Mouse (Mus musculus): Measurements from ENCODE around the gene Ank2. TPM values are rescaled to one million over a fixed set of nuclear protein-coding genes. Genes with fewer than 3 reads are reported as not detected.

Gene Ank2
- total RNA-seq (2021), result 10 to 100 TPM; 38.6 to 42.5 TPM
- long read RNA-seq, experiment 1, partial matches to known transcripts, result 0 of 2 reads
- long read RNA-seq, experiment 1, other reads (novel, unspliced or antisense), result 2 of 2 reads
- long read RNA-seq, experiment 2, result 0 reads

DNA sequence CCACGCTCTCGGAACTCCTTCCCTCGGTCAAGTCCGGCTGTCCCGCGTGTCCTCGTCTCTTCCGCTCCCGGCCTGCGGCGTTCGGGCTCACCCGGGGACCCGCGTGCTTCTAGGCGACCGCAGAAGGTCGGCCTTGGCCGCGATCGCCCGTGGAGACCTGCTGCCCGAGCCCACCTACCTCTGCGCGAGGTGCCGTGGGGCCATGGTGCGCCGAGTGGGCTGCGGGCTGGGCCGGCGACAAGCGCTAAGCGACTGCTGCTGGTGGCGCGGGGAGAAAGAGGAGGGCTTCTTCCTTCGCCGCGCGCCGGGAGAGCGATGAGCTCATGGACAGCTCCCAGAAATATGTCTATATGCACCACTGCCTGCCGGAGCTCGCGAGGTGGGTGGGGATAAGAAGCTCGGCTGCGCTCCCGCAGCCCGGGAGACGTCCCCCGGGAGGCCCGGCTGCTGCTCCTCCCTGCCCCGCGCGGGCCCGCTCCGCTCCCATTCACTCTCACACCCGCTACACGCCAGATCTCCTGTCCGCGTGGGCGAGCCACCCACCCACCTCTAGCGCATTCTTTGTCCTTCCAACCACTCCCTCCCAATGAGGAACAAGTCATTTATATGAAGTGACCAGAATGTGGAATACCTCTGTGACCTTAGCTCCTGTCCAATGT is at the start of gene Ank2:
Gene Ank2, minus strand, starts transcription at position 609 of the 659 bp plus-strand sequence.
- peak; percentile 78 to 83 for DNase-seq

DNA sequence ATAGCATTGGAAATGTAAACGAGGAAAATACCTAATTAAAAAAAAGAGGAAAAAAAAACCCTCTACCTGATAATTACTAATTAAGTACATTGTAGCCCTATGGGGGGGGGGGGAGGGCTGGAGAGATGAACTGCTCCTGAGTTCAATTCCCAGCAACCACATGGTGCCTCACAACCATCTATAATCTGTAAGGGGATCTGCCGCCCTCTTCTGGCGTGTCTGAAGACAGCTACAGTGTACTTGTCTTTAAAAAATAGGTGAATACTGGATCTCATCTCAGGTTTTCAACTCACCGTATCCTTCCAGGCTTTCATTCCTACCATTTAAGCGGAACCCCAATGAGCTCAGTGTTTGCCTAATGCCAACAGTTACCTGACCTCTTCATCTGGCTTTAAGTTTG is 48.7 kb upstream of the Ank2 start:
- peak; percentile 49 to 53 for DNase-seq

DNA sequence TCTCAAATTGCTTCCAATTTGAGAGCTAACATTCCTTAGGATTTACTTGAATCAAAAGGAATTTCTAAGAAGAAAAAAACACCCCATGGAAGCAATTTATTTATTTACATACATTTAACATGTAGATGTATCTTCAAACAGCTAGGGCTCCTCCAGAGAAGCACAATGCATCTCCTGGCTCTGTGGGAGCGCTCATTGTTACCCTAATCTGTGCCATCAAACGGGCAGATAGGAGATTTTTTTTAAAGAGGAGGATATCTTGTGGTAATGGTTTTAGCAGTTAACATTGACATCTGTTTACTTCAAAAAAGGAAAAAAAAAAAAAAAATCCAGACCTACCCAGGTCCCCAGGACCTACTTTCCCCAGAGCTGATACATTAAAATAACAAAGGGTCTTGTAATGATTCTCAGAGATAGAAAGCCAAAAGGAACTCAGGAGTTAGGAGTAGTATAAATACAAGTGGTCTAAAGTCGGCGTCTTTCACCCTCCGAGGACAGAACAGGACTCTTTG is 45.5 kb upstream of the Ank2 start:
- no peak for DNase-seq

DNA sequence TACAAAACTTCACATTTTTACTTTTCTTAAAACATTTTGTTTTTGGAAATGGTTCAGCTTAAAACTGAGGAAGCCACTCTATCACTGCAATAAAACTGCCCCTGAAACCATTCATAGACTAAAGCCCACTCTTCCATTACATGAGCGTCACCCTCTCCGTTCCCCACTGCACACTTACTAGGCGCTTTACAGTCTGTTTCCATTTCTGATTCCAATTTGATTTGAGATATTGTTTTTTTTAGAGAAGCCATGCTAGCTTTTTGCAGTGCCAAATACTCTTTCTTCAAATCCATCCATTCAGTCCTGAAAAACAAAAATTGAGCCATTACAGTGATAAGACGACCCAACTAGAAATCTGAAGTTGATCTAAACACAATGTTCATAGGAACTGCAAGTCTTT is 44.8 kb upstream of the Ank2 start:
- no peak for DNase-seq

DNA sequence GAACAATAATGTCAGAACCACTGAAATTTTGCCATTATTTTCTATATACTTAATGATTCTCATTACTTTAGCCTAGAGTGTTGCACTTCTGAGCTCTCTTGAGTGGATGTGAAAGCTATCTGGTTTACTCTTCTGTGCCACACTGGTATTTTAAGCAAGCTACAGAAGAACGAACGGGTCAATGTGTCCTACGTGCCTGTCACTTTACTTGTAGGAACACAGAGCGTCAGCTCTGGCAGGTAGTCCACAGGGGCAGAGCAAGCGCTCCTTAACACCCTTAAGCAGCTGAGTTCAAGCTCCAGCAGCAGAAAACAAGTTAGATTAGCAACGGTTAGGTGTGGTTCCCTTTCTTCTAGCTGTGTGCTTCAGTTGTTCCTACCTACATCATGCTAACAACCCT is 40.0 kb upstream of the Ank2 start:
- no peak for DNase-seq

DNA sequence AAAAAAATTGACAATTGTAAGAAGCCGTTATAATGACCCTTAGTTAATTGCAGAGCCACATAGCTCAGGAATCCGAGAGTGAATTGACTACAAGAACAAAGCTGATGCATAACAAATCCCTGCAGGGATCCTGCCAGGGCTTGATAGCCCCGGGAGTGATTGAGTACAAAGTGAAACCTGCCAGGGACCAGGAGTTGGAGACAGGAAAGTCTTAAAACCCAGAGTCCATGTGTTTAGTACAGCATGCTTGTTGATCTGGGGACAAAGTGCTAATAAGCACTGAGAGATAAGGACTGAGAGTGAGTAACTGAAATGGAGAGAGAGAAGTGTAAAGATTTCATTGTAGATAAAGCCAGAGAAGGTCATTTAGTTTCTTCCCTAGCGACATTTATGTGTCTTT is 31.1 kb upstream of the Ank2 start:
- no peak for DNase-seq

DNA sequence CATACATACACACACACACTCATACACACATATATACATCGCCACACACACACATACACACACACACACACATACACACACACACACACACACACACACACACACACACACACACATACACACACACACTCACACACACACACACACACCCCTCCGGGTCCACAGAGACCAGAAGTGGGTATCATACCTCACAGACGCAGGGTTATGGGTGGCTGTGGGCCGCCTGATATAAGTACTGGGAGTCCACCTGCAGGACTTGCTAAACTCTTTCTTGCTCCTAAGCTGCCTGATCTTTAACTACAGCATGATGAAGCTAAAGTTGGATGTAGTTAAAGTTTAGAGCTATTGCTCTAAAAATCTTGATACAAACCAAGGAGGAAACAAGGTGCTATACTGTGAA is 30.7 kb upstream of the Ank2 start:
- no peak for DNase-seq

DNA sequence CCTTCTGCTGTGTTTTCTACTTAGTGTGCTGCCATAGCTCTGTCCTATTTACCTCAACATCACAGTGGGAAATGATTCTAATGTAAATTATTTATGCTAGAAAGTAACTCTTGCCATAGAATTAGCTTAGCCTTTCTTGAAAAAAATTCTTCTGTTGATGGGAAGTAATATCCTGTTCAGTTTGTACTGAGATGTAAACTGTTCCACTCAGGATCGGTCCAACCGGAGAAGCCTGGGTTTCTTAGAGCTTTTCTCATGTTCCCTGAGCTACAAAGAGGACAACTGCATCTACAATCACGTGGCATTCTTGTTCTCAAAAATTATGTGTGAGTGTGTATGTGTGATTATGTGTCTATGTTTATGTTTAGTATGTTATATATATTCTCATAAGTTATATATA is 30.1 kb upstream of the Ank2 start:
- no peak for DNase-seq

DNA sequence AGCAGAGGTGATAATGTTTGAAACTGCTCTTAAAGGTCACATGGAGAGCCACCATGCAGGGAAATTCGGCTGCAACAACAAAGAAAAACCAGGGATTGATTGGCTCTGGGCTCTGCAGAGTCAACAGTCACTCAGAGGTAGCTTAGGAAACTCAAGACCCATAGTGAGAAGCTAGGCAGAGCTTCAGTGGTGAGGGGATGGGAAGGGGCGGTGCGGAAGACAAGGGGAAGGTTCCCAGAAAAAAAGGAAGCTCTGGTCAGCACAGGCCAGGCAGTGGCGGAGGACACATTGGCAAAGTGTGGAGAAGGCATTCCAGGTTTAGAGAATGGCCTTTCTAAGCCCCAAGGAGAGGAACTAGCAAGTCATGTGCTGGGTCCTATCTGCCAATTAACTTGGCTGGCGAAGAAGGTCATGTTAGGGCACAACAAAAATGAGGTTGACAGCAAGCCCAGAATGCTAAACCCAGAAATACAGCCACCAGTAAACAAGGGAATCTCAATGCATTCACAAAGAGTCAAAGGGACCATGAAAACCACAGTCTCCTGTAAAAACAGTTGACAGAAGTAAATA is 28.4 kb upstream of the Ank2 start:
- peak; percentile 15 to 42 for DNase-seq

DNA sequence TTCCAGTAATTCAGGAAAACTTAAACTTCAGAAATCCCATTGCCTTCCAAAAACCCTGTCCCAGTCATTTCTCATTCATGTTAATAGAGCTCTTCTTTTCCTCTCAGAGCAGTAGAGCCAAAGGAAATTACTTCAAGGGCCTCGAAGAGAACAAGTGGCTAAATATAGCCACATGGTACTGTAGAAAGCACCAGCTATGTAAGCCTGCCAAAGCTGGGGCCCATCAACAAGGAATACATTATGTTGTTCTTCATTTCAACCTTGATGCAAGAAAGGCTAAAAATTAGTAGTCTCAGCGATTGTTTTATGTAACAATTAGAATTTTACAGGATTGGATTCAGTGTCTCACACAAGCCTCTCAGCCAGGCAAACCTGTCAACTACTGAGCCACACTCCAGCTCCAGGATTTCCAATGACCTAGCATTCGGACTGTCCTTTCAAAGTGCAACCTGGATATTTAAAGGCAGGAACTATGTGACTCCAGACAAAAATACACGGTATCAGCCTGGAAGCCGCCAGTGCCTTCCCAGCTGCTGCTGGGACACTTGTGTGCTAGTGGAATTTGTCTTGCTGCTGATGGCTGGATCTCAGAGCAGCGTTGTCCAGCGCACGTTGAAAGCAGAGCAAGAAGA is 26.2 kb upstream of the Ank2 start:
- no peak for DNase-seq

DNA sequence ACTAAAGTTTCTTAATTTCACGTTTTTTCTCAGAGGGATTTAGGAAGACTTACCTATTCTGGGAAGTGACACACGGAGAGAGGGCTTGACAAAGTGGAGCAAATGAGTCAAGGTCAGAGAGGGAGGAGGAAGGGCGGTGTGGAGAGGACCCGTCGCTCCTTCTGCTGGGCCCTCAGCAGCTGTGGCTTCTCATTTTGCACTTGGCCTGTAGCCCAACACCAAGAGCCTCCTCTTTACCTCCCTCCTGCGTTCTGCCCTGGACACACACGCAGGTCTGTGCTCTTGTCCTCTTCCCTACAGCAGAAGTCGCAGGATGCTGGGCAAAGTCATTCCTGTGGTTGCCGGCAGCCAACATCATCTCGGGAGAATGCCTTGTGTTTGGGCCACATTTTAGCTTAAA is 22.0 kb upstream of the Ank2 start:
- no peak for DNase-seq

DNA sequence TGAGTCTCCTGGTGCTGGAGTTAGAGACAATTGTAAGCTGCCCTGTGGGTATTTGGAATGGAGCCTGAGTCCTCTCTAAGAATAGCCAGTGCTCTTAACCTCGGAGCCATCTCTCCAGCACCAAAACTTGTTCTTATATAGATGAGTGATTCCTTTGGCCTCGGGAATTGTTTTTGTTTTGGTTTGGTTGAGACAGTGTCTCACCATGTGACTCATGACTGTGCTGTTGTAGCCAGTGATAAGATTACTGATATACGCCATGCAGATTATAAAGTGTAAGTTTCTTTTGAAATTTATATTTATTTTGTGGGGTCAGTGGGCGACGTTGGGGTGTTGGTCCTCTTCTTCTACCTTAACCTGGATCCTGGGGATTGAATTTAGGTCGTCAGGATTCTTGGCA is 21.1 kb upstream of the Ank2 start:
- peak; percentile 7 to 18 for DNase-seq

DNA sequence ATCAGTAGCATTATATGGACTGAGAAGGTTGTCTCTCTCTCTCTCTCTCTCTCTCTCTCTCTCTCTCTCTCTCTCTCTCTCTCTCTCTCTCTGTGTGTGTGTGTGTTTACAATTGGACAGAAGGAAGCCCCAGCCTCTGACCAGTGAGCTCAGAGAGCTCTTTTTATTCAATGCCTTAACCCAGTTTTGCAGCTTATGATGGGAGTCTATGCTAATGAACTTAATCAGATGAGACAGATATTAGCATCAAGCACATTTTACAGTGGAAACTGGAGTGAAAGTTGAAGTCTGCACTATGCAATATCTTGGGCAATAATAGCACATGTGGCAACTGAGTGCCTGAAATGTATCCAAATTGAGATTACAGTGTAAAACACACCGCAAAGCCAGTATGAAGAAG is 16.1 kb upstream of the Ank2 start:
- no peak for DNase-seq

DNA sequence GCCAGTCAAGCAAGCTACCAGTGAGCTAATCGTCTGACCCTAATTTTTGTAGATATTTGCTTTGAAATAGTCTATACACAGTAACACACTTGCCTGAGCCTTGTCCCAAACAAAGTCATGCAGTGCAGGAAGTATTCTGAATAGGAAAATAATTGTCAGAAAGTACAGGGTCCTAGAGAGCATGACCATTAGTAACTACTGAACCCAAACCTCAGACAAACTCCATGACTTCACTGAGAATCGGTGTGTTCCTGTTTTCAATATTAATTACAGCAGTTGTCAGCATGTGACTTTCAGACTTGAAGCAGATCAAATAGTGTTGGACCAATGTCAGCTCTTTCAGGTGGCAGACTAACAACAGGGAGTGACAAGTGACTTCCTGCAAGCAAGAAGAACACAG is 14.5 kb upstream of the Ank2 start:
- no peak for DNase-seq

DNA sequence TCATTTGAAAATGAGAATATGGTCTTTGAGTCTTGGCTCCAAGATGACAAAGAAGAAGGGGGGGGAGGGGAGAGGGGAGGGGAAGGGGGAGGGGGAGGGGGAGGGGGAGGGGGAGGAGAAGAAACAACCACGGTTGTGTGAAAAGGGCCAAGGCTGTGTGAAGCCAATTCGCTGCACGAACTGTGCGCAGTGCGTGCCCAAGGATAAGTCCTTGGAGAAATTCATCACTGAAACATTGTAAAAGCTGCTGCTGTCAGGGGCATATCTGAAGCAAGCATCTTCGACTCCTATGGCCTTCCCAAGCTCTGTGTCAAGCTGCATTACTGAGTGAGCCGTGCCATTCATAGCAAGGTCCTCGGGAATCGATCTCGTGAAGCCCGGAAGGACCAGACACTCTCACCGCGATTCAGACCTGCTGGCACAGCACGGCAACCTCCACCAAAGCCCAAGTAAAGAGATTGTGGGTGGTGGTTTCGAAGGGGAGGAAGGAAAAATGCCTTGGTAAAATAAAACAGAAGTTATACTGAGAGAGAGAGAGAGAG is 13.7 kb upstream of the Ank2 start:
- peak; percentile 52 to 64 for DNase-seq

DNA sequence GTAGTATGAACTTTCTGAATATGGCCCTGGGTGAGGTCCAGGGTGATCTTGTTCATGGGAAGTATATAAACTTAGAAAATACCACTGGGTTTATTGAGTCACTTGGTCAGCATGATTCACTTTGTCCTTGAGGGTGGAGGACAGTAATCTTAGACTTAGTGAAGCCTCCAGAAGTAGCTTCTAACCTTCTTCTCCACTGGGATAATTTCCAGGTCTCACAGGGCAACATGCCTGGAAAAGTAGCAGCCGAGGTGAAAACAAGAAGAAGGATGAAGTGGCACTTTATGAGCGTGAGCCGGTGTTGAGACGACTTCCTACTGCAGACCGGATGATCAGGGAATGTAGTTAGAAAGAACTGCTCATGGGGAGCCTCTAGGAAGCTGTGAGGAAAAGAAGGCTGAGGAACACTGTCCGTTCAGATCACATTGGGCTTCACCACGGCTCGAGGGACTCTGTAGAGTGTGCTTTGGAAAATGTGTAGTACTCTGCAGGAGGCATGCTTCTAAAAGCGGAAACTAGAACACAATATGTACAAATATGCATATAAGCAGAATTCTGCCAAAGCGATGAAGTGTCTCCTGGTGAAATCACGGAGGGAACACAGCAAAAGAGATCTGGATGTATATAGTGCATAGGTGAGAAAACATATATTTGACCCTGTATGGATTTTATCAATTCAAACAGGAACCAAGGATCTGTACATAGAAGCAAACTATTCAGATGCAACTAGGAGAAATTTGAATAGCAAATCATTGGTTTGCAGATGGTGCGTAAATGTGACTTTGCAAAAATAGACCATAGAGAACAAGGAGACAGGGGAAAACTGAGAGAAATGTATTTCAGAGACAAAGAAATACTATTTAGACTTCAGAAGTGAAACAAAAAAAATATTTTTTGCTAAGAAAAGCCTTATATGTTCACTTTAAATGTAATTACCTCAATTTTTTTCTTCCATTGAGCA is 12.9 kb upstream of the Ank2 start:
- DNase-seq, result peak; percentile 28 to 33

DNA sequence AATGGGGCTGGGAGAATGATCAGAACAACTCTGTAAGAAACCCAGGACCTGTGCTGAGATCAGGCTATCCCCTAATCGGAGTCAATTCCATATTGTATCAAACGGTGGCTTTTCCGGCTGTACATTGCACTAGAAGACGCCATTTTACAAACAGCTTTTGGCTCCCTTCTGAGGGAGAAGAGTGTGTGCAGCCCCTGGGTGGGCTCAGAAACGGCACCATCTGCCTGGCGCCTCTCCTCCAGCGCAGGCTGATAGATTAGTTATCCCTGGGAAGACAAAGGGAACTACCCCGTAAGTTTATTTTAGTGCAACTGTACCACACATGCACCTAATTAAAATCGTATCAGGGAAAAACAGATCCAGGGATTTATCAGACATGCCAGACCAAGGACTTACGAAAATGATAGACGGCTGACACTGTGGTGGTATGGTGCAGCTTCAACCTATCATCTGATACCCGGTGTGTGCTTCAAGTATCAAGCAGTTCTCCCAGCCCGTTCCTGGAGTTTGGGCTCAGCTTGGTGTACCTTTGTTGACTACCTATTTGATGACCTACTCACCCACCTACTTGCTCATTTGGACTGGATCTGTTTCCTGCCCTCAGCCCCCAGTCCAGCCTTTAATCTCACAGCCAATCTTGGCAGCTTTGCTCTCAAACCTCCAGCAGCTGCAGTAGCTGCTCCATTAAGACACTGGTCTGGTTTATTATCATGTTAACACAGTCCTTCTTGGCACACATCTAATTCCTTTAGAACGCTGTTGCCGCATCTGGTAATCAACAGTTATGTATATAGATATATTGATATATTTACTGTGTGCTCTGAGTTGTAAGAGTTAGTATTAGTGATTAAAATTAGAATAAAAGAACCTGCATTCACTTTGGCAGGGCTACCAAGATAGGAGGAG is 9.0 kb upstream of the Ank2 start:
- no peak for DNase-seq

DNA sequence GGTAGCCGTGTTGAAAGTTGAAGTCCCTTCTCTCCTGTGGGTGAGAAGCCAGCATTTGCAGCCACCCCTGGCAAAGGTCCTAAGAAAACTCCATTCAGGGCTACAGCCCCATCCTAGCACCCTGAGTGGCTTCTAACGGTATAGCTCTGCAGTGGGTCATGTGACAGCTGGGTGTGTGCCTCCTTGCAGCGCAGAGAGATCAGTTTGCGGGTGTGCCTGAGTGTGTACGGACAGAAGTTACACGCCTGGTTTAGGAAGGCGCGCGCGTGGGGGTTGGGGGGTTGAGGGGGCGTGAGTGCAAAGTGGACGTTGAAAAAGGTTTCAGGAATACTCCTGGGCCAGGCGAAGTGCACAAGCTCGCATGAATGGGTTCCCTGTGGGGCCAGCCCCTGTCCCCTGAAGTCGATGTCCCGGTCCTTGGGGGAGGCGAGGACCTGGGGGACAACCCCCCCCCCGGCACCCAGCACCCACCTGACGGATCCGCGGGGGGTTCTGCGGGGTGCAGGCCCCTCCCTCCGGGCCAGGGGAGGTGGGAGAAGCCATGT is 881 bp downstream of the Ank2 start:
- DNase-seq, result peak; percentile 21 to 22

DNA sequence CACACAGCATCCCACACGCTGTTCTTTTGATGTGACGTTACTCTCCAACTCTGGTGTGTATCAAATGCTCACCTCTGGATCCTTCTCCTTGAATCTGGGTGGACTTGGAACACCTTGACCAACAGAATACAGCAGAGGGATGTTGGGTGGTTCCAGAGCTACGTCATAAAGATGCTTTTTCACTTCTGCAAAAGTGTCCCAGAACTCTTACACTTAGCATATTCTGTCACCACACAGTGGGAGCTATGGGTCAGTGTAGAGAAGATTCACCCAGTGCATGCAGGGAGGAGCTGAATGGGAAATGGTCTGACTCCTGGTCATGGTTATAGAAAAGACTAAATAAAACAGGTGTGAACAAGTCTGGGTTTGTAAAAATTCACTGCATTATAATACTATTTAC is 6.5 kb downstream of the Ank2 start:
- no peak for DNase-seq

DNA sequence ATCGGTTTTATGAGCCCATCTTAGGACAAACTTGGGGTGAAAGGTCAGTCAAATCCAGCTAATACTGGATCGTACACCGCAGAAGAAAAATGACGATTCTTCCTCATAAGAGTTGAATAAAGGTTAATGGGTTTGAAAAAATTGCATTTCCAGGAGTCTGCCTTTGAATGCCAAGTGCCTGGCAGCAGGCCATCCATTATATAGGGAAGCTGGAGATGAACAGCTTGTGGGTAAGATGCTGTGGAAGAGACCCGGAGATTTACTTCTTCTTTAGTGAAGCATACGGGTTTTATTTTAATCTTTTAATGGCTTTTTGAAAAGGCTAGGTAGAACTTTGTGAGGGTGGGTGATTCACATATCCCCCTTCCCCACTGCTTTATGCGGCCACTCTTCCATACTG is 11.8 kb downstream of the Ank2 start:
- no peak for DNase-seq

DNA sequence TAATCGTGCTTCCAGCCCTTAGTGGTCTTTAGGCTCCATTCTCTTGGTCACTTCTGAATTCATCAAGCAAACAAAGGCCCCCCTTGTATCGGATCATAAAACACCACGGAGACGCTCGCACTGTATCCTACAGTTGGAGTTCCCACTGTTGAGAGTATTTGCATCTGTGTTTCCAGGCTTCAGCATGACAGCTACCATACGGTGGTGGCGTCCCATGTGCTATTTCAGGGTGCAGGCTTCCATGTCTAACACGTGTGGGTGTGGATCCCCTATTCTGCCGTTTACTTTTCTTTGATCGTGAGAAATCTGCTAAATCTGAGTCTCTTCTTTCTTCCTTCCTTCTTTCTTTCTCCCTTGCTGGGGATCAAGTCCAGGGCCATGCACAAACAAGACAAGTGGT is 14.0 kb downstream of the Ank2 start:
- no peak for DNase-seq

Data from adrenal gland, postnatal 36 days (tissue).